Mouse (Mus musculus) C3H10T1/2 (cell line): ENCODE data around the gene Srcin1. TPM values are rescaled to one million over a fixed set of nuclear protein-coding genes. Genes with fewer than 3 reads are reported as not detected.

Experiments used
- polyA plus RNA-seq, 2 experiments: library from polyadenylated mRNA; unstranded; fragments of >200 nt; fragmentation: generic; extraction: Trizol; gene quantifications; one replicate each; pipeline ENCODE4 v1.2.1; 2012; ENCODE audit warnings: missing spikeins in 2 of 2

Gene Srcin1
- polyA plus RNA-seq, result under 1 TPM; 0.01 to 0.07 TPM

DNA sequence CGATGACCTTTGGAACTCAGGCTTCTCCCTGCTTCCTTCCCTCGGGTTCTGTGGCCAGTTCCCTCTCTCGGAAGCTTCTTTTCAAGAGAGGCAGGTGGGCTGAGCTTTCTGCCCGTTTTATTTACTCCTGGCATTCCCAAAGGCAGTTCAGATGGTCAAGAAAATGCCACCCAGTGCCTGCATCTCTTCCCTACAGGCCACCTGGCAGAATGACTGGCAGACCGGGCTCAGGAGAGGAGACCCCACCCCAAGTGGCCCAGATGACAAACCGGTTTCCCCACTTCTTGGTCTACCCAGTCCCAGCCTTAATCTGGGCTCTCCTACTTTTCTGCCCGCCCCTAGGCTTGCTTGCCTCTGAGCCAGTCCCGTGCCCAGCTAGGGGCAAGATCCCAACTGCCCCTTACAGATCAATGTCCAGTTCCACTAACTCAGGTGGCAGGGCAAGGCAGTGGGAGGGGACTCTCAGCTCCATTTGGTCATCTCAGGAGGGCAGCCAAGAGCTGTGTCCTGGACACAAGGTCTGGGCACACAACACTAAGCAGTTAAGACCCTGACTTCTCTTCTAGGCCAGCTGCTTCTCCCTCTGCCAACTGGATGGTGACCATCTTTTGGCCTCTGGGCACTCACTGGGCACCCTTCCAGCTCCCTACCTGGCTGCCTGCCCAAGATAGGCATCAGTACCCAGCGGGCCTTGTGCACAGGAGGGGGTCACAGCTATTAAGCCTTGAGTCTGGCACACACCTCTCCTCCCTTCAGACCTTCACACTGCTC, at the start of gene Srcin1:
Gene Srcin1, minus strand, starts transcription at position 51 of the 771 bp plus-strand sequence.

DNA sequence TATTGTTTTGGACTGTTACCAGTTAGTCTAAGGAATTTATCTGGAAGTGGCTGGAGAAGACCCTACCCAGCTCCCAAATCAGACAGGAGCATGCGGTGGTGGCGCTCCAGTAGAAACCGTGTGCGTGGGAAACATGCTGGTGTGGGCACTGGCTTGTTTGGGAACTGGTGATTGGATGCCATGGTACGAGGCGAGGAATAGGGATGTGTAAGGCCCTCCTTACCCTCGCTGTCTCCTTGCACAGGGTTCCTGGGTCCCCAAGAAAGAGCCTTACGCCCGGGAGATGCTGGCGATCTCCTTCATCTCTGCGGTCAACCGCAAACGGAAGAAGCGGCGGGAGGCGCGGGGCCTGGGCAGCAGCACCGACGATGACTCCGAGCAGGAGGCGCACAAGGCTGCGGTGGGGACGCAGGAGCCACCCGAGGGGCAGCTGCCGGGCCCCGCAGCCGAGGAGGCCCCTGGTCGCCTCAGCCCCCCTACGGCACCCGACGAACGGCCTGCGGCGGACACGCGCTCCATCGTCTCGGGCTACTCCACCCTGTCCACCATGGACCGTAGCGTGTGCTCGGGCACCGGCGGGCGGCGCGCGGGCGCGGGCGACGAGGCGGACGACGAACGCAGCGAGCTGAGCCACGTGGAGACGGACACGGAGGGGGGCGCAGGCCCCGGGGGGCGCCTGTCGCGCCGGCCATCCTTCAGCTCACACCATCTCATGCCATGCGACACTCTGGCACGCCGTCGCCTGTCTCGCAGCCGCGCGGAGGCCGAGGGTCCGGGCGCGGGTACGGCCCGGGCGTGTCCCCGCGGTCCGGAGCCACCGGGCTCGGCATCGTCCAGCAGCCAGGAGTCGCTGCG, 75.9 kb downstream of the Srcin1 start, which contains the start of gene 4933428G20Rik:
Gene 4933428G20Rik, minus strand, starts transcription at position 476 of the 855 bp plus-strand sequence.

Other genes with a start within 250 kb of the Srcin1 start
- gene Gpr179, start 224.1 kb downstream of the Srcin1 start, polyA plus RNA-seq, result under 1 TPM; 0.15 to 0.53 TPM
- gene Socs7, start 213.6 kb downstream of the Srcin1 start, polyA plus RNA-seq, result 10 to 100 TPM in 1 of 2 experiments, 1 to 10 TPM in 1; 4.0 to 11.2 TPM
- 10 to 100 TPM; 16.6 to 76.2 TPM for gene Arhgap23, start 160.7 kb downstream of the Srcin1 start, polyA plus RNA-seq
- 1 to 10 TPM; 1.3 to 2.0 TPM for gene 4933428G20Rik, start 75.8 kb downstream of the Srcin1 start, polyA plus RNA-seq
- 1 to 10 TPM; 3.8 to 10.0 TPM for gene Epop, start 53.5 kb upstream of the Srcin1 start, polyA plus RNA-seq
- 10 to 100 TPM in 1 of 2 experiments, 1 to 10 TPM in 1; 4.4 to 17.7 TPM for gene Mllt6, start 87.2 kb upstream of the Srcin1 start, polyA plus RNA-seq
- gene Cisd3, start 109.6 kb upstream of the Srcin1 start, polyA plus RNA-seq, result 10 to 100 TPM; 32.1 to 68.6 TPM
- gene Pcgf2, start 124.3 kb upstream of the Srcin1 start, polyA plus RNA-seq, result 10 to 100 TPM; 38.5 to 91.7 TPM
- 1,000 to 10,000 TPM in 1 of 2 experiments, 100 to 1,000 TPM in 1; 535 to 1,281 TPM for gene Psmb3, start 127.2 kb upstream of the Srcin1 start, polyA plus RNA-seq
- 10 to 100 TPM; 10.2 to 37.7 TPM for gene Pip4k2b, start 168.5 kb upstream of the Srcin1 start, polyA plus RNA-seq
- 10 to 100 TPM in 1 of 2 experiments, 1 to 10 TPM in 1; 7.9 to 16.2 TPM for gene Cwc25, start 190.4 kb upstream of the Srcin1 start, polyA plus RNA-seq
- gene 1700001P01Rik, start 199.7 kb upstream of the Srcin1 start, polyA plus RNA-seq, result under 1 TPM; 0.08 to 0.31 TPM
- 1,000 to 10,000 TPM in 1 of 2 experiments, 100 to 1,000 TPM in 1; 978 to 2,275 TPM for gene Rpl23, start 206.3 kb upstream of the Srcin1 start, polyA plus RNA-seq
- 100 to 1,000 TPM; 100 to 153 TPM for gene Lasp1, start 222.8 kb upstream of the Srcin1 start, polyA plus RNA-seq